Mouse (Mus musculus): ENCODE results near the gene Olfr642.

Olfr642 gene

DNA sequence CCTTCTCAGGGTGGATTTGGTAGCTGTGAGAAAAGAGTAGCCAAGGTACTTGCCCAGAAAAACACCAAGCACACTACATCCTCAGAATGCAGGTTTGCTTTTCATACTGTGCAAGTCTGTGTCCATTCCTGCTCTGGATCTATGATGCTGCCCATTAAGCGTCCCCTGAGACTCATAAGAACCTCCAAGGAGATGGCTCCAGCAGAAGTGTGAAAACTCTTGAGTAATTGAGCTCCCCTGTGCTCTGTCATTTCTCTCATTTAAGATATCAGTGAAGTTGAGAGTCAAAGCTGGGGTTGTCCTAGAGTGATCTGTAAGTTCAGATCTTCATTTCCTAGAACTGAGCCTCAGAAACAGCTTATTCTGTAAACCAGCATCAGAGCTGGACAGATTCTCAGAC is at the start of gene Olfr642:
Gene Olfr642 (minus strand): TSS at position 101 of the 400 bp plus-strand sequence.
- DNase-seq: no peak

- no peak for DNase-seq
Measured at GRCm38 (mm10) chr7:104085365-104085764, 32.9 kb upstream of the Olfr642 start, which contains the start of gene Olfr645. Olfr645 (minus strand) TSS chr7:104085465.

DNA sequence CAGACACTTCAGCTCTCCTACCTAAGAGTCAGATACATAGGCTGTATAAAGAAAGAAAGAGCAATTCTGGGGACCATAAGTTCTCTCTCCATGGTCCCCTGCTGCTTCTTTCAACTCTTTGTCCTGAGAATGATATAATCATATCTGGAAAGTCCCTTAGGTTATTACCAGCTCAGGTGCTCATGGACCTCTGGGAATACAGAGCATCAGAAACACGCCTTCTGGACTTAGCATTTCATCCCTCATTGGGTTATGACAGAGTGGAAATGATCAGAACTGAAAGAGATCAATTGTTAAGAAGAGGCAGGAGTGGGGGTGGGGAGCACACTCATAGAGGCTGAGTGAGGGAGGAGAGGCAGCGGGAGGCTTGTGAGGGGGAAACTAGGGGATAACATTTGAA is 19.3 kb upstream of the Olfr642 start, which contains the start of gene Olfr644:
Gene Olfr644 (minus strand): TSS at position 101 of the 400 bp plus-strand sequence.
- no peak for DNase-seq

DNA sequence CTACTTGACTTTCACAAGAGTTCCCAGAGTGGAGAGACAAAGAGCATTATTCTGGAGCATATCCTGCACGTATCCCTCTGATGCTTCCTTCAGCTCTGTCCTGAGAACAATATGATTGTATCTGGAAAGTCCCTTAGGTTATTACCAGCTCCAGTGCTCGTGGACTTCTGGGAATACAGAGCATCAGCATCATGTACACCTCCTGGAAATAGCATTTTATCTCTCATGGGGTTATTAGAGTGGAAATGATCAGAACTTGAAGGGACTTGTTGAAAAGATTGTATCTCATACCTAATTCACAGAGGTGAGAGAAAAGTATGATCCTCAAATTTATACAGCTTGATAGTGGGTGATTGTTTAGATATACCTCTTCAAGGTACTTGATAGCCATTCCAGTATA is 8.9 kb upstream of the Olfr642 start, which contains the start of gene 4930516K23Rik:
Gene 4930516K23Rik (minus strand): TSS at position 101 of the 400 bp plus-strand sequence.
- no peak for DNase-seq

DNA sequence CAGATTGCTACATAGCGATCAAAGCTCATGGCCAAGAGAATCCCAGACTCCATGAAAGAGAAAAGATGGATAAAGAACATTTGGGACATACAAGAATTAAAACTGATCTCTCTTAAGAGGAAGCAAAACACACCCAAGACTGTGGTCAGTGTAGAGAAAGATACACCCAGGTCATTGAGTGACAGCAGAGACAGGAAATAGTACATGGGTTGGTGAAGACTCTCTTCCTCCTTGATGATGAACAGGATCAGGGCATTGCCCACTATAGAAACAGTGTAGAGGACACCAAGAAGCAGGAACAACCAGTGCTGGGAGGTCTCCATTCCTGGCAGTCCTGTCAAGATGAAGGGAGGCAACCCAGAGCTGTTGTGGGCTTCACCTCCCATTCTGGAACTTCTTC is 6.7 kb upstream of the Olfr642 start:
- no peak for DNase-seq

- DNase-seq: no peak
Measured at GRCm38 (mm10) chr7:104050745-104051144, 1.7 kb downstream of the Olfr642 start.

- no peak for DNase-seq
Measured at GRCm38 (mm10) chr7:104035145-104035544, 17.3 kb downstream of the Olfr642 start, which contains the start of gene Olfr641. Olfr641 (plus strand) TSS chr7:104035445.

DNA sequence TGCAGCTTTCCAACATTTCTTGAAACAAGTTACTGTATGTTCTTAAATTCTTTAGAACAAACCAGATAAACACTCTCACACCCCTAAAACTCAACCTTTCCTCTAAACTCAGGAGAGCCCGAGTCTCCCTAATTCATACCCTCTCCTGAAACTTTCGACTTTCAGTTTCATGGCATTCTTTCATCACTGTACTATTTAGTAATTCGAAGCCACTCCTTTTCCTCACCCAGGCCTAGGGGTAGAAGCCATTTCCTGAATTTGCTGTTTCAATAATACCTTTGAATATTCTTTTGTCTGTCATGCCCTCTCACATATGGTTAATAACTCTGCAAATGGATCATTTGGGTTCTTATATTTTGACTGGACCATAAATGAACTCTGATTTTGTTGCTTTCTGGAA is 25.5 kb downstream of the Olfr642 start:
- no peak for DNase-seq

DNA sequence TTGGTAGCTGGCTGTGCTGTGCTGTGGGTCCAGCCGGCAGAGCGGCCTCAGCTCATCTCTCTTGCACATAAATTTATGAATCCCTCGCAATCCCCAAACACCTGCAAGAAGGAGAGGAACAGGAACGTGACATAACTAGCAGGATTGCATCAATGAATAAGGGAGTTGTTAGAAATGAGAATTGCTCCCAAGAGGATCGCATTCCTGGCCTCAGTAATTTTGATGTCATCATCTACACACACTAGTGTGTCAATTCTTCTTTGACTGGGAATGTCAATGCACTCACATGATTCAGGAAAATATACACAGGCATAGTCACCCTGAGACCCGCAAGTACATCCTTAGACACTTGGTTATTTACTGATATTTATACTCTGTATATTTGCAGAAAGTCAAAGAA is 27.0 kb downstream of the Olfr642 start, which contains the start of gene Olfr640:
Gene Olfr640 (minus strand): TSS at position 101 of the 400 bp plus-strand sequence.
- no peak for DNase-seq

DNA sequence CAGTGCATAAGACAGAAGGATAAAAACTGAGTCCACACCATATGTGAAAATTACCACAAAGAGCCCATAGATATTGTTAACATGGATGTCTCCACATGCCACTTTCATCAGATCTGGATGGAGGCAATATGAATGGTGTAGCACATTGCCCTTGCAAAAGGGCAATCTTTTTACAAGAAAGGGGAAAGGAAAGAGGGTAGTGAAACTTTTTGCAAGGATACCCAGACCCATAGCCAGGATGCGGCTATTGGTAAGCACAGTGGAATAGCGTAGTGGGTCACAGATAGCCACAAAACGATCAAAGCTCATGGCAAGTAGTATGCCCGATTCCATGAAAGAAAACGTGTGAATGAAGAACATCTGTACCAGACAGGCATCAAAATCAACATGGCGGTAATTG is 30.8 kb downstream of the Olfr642 start:
- DNase-seq: no peak

DNA sequence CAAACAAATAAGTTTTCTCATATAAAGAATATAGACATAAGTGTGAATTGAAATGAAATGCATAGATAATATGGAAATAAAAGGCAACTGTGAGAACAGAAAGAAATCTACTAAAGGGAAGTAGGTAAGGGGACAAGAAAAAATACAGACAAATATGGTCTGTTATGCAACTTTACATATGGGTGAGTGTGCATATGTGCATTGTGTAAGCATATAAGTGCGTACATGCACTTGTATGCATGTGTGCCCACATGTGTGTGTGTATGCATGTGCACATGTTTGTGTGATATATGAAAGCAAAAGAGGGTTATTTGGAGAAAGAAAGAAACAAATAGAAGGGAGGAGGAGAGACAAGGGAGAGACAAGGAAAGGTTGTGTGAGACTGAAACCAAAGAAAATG is 33.5 kb downstream of the Olfr642 start:
- no peak for DNase-seq

DNA sequence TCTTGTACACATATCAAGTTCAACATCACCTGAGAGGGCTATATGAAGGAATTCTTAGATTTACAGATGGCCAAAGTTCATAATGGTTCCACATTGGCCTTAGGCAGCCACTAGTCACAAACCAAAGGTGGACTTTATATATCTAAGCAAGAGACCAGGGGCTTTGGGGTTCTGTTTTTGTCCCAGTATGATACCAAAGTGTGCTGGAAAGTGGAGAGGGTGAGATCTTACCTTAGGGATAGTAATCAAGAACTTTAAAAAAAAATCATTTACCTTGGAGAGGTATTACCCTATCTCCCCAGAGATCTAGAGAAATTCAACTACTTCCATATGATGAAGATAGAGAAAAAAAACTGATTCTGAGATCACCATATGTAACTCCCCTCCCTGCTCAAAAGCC is 35.3 kb downstream of the Olfr642 start, which contains the start of gene Olfr639:
Gene Olfr639 (minus strand): TSS at position 101 of the 400 bp plus-strand sequence.
- DNase-seq: no peak

GRCm38 (mm10) chr7:103999124-103999523 is 53.3 kb downstream of the Olfr642 start:
- DNase-seq: no peak

DNA sequence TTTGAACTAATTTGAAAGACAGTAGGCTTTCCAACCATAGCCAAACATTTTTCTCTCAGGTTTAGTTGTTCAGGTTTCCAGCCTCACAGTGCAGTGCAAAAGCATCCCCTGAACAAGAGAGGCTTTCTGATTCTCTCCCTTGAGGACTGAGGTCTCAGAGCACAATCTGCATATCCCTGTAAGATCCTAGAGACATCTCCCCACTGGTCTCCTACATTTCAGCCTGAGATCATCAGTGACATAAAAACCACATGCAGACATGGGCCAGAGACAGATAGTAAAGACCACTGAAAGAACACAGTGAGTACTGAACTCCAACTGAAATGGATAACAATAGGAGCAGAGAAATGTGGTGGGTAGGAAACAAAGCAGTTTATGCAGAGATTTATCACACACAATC is 54.0 kb downstream of the Olfr642 start, which contains the start of gene Olfr638:
Gene Olfr638 (plus strand): TSS at position 301 of the 400 bp plus-strand sequence.
- no peak for DNase-seq

Data from cerebellum, adult 8-10 months (tissue).